Mouse (Mus musculus) macrophage (primary cell): ENCODE results near the gene Pde4b. TPM values are rescaled to one million over a fixed set of nuclear protein-coding genes. Genes with fewer than 3 reads are reported as not detected.

Source experiments
- H3K27ac ChIP-seq: fragments of 350-480 bp; formaldehyde crosslinking; 2 replicates; pipeline ENCODE4 v1.9.0; 2021
- H3K36me3 ChIP-seq: fragments of 350-480 bp; formaldehyde crosslinking; 2 replicates; pipeline ENCODE4 v1.9.0; 2021; ENCODE audit errors: inconsistent target
- H3K4me3 ChIP-seq: fragments of 350-480 bp; formaldehyde crosslinking; 2 replicates; pipeline ENCODE4 v1.9.0; 2021; ENCODE audit errors: inconsistent target
- H3K79me2 ChIP-seq: fragments of 350-480 bp; formaldehyde crosslinking; 2 replicates; pipeline ENCODE4 v1.9.0; 2021; ENCODE audit errors: inconsistent target
- WGBS: methylation state at CpG from one replicate; pipeline ENCODE4 v1.1.7; 2026; ENCODE audit warnings: inconsistent platforms; ENCODE audit not compliant: missing documents; 5-methylcytosine and 5-hydroxymethylcytosine counted together
- polyA plus RNA-seq: library from polyadenylated mRNA; stranded (reverse); fragments of 250-400 nt; gene quantifications from 3 replicates; pipeline ENCODE4 v1.2.4, GENCODE M21; 2018; ENCODE audit warnings: inconsistent platforms

Gene Pde4b
- polyA plus RNA-seq, 1 experiment from 2014 or later: 9.6 TPM

DNA sequence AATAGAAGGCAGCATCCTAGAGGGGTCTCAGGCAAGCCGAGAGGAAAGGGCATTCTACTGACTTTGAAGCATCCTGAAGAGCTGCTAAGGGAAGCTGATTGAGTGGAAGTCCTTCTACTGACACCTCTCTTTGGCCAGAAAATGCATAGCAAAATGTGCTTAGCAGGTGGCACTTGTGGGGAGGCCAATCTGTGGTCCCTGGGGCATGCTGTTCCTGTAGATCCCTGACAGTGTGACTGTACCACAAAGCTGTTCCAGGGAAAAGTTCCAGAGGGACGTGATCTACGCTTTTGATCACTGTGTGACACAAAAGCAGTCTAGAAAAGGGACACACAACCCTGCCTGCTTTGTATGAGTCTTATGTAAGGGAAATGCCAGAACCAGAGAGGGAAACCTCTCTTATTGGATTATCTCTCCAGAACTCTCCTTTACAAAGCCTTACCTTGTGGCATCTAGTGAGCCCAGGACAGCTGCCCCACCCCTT, 49.1 kb downstream of the Pde4b start:
- no peaks in the 10 kb centered on the region for H3K36me3 ChIP-seq
- 80% methylated on average over 3 of the region's 3 CpGs for WGBS
- H3K79me2 ChIP-seq: no peaks in the 10 kb centered on the region
- no peak overlapping the region for H3K27ac ChIP-seq
- H3K4me3 ChIP-seq: no peak overlapping the region

DNA sequence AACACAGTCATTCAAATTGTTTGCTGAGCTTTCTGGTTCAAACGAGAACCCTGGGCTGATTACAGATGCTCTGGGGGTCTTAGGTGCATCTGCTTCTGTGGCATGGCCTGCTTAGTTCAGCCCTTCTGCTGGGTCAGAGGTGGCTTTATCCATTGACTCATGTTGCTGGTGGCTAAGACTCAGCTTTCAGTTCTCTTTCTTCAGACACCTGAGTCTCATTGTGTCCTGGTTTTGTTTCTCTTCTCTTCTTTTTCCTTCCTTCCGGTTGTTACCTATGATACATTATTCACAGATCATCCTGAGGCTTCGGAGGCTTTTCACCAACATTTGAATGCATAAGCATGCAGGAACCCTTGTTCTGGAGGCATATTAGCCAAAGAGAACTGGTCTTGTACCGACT, 51.0 kb downstream of the Pde4b start:
- 84% methylated on average over 4 of the region's 4 CpGs for WGBS
- Histone ChIP-seq H3K36me3 (no peaks in the 10 kb centered on the region), H3K79me2 (no peaks in the 10 kb centered on the region), H3K27ac (no peak overlapping the region), H3K4me3 (no peak overlapping the region)

DNA sequence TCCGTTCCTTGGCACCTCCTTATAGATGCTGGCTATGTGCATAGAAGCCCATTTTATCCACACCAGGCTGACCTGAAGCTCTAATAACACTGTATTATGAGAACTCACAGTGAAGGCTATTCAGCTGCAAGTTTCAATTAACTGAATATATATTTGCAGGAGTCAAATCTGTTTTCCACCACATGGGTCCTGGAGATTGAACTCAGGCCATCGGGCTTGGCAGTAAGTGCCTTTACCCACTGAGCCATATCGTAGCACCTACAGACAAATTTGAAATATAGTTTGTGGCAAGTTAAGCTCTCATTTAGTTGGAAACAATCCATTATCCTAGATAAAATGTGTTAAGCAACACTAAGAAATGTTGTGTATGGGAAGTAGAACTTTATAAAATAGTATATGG, 53.9 kb downstream of the Pde4b start:
- Histone ChIP-seq H3K36me3 (no peaks in the 10 kb centered on the region), H3K27ac (no peak overlapping the region), H3K4me3 (no peak overlapping the region), H3K79me2 (no peaks in the 10 kb centered on the region)
- 91% methylated on average over 3 of the region's 3 CpGs for WGBS

DNA sequence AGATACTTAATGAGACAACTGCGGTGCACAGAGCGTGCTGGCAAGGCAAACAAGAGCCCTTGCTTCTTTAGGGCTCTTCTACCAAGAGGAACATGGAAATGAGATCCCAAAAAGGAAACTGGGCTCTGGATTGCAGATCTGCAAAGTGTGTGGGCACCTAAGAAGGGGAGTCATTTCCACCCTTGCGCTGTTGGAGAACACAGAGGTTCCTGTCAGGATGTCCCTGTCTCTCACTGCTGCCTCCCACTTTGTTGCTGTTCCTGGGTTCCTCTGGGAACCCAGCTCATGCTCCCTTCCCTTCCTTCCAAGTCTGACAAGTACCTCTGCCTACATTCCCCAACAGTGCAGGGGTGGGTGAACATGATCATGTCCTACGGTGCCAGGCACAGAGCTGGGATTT, 61.4 kb downstream of the Pde4b start:
- H3K27ac ChIP-seq: no peak overlapping the region
- H3K4me3 ChIP-seq: no peak overlapping the region
- 95% methylated on average over 4 of the region's 4 CpGs for WGBS
- no peaks in the 10 kb centered on the region for H3K36me3 ChIP-seq
- H3K79me2 ChIP-seq: no peaks in the 10 kb centered on the region

DNA sequence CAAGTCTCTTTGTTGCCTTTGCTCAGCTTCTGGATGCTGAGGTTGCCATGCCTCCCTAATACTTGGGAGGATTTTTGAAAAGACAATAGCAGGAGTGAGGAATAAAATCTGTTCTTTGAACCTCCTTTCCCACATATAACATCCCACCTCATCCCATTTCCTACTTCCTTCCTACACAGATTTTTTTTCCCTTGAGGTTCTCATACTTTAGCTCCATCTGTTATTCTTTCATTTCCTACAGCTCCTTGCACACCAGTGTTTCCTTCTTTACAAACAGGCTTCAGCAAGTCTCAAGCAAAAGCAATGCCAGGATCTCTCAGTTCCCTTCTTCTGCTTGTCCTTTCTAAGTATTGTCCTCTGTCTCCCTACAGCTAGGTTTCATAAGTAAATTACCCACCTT, 71.8 kb downstream of the Pde4b start:
- H3K79me2 ChIP-seq: no peaks in the 10 kb centered on the region
- no peak overlapping the region for H3K27ac ChIP-seq
- H3K36me3 ChIP-seq: no peaks in the 10 kb centered on the region
- H3K4me3 ChIP-seq: no peak overlapping the region

DNA sequence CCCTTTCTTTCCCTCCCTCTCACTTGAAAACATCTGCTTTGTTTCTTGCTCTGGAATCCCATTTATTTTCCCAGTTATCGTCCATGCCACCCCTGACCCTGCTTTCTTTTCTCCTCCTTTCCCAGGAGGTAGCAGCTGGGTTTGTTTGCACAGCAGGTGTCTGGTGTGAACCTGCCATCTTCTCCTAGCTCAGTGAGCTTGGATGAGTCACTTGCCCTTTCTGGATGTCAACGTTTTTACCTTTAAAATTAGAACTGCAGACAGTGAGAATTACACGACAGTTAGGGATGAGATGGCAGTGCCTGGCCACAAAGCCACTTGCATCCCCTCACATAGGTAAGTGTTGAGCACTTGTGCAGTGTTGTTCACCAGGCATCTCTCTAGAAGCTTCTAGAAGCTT, 84.3 kb downstream of the Pde4b start:
- H3K79me2 ChIP-seq: no peaks in the 10 kb centered on the region
- no peaks in the 10 kb centered on the region for H3K36me3 ChIP-seq
- no peak overlapping the region for H3K4me3 ChIP-seq
- WGBS: 70% methylated on average over 3 of the region's 3 CpGs
- H3K27ac ChIP-seq: no peak overlapping the region

DNA sequence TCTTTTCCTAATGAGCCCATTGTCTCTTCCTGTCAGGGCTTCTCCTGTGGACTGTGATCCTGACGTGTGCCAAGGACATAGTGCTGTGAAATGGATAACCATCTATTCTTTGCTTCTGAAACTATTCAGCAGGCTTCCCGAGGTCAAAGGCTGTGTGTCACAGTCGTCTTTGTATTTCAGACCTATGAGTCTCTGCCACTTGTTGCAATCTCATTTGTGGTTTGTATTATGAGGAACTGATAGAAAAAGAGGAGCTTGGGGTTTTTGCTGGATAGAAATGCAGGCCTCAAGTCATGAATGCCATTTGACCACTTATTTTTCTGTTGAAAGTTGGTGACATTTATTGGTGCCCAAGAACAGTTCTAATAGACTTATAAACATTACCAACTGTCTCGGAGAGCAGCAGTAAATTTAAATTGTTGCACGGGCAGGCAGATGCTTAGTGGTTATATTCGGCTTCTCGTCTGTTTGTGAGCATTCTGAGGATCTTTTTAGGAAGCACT, 85.4 kb downstream of the Pde4b start:
- WGBS: 58% methylated on average over 7 of the region's 7 CpGs
- H3K27ac ChIP-seq: no peak overlapping the region

DNA sequence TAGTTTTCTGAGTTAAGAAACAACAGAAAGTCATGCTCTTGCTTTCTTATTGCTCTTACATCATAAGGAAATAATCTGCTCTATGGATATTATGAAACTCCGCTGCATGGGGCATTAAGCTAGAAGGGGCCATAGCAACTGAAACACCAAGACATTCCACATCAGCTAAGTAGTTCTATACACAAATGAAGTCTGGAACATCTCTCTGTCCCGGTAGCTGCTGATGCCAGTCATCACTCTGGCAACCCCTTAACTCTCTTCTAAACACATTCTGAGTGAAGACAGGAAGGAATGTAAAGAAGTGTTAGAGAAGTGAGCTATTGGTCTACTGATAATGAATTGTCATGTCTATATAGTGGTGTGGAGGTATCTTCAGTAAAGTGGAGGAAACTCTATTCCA, 88.6 kb downstream of the Pde4b start:
- H3K4me3 ChIP-seq: no peak overlapping the region
- H3K79me2 ChIP-seq: no peaks in the 10 kb centered on the region
- no peaks in the 10 kb centered on the region for H3K36me3 ChIP-seq
- no peak overlapping the region for H3K27ac ChIP-seq
- WGBS: 76% methylated on average over 2 of the region's 2 CpGs

More for the DNA sequence above, 85.4 kb downstream of the Pde4b start:
- H3K4me3 ChIP-seq: no peak overlapping the region
- H3K79me2 ChIP-seq: no peaks in the 10 kb centered on the region
- no peaks in the 10 kb centered on the region for H3K36me3 ChIP-seq

DNA sequence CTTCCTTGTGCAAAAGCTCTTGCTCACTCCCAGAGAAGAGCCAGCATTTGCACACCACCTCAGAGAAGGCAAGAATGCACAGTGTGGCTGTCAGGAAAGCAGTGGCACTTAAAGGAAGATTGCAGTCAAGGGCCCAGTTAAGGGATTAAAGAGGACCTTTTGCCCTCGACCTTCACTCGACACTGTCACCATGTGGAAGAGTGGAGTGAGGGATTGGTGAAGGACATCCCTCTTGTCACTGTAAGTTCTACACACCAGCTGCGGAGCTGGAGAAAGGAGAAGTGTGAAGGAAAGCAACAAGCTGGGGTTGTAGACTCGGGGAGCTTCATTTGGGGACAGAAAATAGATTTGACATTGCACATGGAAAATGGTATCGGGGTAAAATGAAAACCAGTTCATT, 89.9 kb downstream of the Pde4b start:
- Histone ChIP-seq H3K36me3 (no peaks in the 10 kb centered on the region), H3K79me2 (no peaks in the 10 kb centered on the region), H3K4me3 (no peak overlapping the region), H3K27ac (no peak overlapping the region)
- 90% methylated on average over 5 of the region's 5 CpGs for WGBS

DNA sequence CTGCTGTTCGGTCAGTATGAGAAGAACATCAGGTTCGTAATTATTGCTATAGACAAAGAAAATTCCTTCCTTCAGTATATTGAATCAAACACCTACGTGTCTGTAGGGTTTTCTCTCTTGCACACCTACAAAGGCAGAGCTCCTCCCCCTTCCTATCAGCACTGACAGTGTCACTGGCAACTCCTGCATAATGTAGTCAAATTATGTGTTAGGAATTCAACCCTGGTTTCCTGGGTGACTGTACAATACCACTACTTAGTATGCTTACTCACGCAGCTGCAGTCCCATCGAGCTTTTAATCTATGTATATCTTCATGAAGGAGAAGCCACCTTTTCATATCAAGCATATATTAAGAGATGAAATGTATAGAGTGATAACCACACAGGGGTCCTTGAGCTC, 99.5 kb downstream of the Pde4b start:
- no peak overlapping the region for H3K27ac ChIP-seq
- H3K36me3 ChIP-seq: no peaks in the 10 kb centered on the region
- H3K4me3 ChIP-seq: no peak overlapping the region
- 83% methylated on average over 5 of the region's 5 CpGs for WGBS
- H3K79me2 ChIP-seq: no peaks in the 10 kb centered on the region

DNA sequence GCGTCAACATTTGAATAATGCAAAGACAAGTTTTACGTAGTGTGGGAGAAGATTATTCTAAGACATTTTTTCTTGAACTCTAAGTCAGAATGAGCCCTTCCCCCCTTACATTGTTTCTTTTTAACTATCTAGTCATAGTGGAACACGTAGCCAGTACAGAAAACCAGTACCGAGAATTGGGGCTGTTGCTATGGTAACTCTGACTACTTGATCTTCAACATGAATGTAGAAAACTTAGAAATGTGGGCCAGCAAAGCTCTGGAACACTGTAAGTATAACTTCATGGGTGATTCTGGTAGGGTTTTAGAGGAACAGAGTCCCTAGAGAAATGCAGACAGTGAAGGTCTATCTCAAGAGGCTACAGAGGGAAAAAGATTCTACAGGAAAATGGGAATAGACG, 110.4 kb downstream of the Pde4b start:
- no peak overlapping the region for H3K4me3 ChIP-seq
- 87% methylated on average over 5 of the region's 5 CpGs for WGBS
- no peaks in the 10 kb centered on the region for H3K36me3 ChIP-seq
- no peak overlapping the region for H3K27ac ChIP-seq
- no peaks in the 10 kb centered on the region for H3K79me2 ChIP-seq

DNA sequence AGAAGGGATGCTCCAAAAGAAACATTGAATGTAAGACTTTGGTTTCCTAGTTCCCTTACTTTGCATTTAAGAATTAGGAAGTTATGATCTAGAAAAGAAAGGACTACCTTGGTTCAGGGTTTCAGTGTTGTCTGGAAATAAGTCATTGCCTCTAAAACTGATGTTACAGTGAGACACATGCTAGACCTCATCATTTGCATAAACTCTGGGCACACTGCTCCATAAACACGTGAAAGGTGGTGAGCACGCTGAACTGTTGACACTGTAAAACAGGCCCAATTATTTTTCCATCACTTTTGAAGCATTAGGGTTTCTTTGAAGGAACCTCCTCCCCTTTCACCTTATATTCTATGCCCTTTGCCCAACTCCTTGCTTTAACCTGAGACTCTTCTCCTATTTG, 122.4 kb downstream of the Pde4b start:
- H3K4me3 ChIP-seq: no peak overlapping the region
- H3K79me2 ChIP-seq: no peaks in the 10 kb centered on the region
- H3K36me3 ChIP-seq: no peaks in the 10 kb centered on the region
- H3K27ac ChIP-seq: no peak overlapping the region
- WGBS: 92% methylated on average over 2 of the region's 2 CpGs

DNA sequence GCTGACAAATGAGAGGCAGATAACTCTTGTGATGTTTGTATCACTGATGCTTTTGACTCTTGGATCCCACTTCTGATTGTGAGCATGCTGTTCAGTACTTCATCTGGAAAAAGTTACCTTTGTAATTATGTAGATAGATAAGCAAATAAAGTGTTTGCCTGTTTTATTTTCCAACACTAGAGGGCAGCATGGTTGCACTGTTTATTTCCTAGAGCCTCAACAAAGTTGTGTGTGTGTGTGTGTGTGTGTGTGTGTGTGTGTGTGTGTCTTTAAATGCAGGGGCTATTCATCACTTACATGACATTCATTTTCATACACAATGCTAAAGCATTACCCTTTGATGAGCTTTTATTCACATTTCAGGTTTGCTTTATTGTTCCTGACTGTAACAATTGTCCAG, 139.4 kb downstream of the Pde4b start:
- H3K27ac ChIP-seq: no peak overlapping the region
- H3K36me3 ChIP-seq: no peaks in the 10 kb centered on the region
- H3K4me3 ChIP-seq: no peak overlapping the region
- no peaks in the 10 kb centered on the region for H3K79me2 ChIP-seq

DNA sequence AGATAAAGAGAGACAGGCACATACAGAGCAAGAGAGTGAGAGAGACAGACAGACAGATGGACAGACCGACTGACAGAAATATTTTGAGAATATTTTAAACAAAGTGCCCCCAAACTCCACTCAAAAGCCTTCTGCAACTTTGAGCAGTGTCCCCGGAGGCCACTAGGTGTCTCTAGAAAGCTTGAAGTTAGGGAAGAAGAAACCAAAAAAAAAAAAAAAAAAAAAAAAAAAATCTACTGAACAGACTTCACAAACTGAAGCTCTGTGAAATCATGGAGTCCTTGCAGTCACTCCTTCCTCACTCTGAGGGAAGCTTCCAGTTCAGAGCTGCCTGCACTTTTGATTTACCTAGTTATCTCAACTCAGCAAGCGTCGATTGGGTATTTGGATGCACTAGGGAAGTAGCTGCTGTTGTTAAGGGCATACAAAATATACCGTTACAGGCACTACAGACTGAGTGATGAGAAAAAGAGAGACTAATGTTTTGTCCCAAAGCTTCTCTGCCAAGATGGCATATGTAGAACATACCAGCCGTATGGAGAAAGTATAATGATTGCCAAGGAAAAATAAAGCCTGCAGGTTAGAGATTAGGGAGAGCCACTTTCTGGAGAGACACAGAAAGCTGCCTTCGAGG, 141.7 kb downstream of the Pde4b start:
- H3K36me3 ChIP-seq: no peaks in the 10 kb centered on the region
- H3K27ac ChIP-seq: no peak overlapping the region
- no peaks in the 10 kb centered on the region for H3K79me2 ChIP-seq
- 72% methylated on average over 4 of the region's 7 CpGs for WGBS
- no peak overlapping the region for H3K4me3 ChIP-seq

DNA sequence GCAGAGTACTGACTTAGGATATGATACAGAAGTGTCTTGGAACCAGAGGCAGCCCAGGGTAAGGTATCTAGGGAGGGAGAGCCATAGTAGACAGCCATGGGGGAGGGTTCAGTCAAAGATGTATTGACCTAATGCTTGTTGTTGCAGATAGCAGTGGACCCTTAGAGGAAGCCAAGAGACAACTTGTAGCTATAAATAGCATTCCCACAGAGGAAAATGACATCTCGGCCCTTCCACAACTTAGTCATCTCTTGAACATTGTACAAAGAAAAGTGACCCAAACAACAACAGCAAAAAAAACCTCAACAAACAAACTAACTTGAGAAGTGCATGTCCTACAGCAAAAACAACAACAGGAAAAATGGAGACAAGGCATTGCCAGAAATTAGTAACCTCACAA, 143.6 kb downstream of the Pde4b start:
- 13% methylated on average over 1 of the region's 1 CpGs for WGBS
- Histone ChIP-seq H3K79me2 (no peaks in the 10 kb centered on the region), H3K4me3 (no peak overlapping the region), H3K27ac (no peak overlapping the region), H3K36me3 (no peaks in the 10 kb centered on the region)

DNA sequence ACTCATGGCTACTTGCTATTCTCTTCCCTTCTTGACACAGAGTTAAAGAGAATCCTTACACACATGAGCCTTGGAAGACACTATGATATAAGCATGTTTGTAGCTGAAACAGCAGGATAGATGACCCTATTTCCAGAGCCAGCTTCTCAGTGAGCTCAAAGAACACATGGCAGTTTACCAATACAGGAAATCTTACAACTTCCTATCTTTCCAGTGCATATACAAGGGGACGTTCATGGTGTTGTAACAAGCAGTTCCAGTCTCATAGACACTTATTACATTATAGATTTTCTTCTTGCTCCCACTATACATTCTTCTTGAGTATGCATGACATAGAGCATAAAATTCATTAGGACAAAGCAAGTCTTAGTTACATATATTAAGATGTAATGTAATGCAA, 146.3 kb downstream of the Pde4b start:
- Histone ChIP-seq H3K79me2 (no peaks in the 10 kb centered on the region), H3K27ac (no peak overlapping the region), H3K4me3 (no peak overlapping the region), H3K36me3 (no peaks in the 10 kb centered on the region)
- WGBS: 0% methylated on average over 1 of the region's 1 CpGs
